Mouse (Mus musculus) colon, adult 2 months (tissue): ENCODE results near the gene Macrod1. TPM values are rescaled to one million over a fixed set of nuclear protein-coding genes. Genes with fewer than 3 reads are reported as not detected.

ENCODE experiments used
- polyA plus RNA-seq: library from polyadenylated mRNA; depleted of rRNA; stranded (reverse); fragments of >200 nt; gene quantifications from 2 replicates; pipeline ENCODE4 v1.2.3, GENCODE M21; 2012; rRNA removed

Gene Macrod1
- 61.6 and 63.0 TPM in 2 replicates for polyA plus RNA-seq

DNA sequence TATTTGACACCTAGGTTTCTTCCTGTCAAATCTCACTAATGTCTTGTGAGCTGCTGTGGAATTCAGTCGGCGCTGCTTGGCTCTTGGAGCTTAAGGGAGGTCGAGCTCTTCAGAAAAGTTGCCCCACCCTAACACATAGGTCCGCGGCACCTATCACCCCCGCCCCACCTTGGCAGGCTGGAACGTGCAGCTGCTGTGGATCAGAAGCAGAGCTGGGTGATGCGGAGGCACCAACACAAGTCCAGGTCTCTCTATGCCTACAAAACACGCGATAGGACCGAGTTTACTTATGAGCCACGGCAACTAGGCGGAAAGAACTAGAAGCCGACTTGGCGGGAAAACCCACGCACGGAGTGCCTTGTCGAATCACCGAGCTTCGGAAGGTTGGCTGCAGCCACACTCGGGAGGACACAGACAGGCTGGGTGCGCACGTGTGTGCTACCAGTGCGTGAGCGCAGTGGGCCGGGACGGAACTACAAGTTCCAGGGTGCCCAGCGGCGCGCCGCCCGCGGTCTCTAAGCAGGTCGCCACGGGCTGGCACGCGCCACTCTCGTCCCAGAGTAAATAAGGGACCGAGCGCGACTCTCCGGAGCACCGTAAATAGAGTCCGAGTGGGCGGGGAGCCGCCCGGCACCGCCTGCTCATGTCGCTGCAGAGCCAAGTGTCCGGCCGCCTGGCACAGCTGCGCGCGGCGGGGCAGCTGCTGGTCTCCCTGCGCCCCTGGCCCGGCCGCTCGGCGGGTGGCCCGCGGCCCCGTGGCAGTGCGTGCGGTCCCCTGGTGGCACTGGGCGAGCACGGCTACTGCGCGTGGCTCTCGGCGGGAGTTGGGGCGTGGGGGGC is at the start of gene Macrod1:
Gene Macrod1 (plus strand): TSS at position 563 of the 840 bp plus-strand sequence.

DNA sequence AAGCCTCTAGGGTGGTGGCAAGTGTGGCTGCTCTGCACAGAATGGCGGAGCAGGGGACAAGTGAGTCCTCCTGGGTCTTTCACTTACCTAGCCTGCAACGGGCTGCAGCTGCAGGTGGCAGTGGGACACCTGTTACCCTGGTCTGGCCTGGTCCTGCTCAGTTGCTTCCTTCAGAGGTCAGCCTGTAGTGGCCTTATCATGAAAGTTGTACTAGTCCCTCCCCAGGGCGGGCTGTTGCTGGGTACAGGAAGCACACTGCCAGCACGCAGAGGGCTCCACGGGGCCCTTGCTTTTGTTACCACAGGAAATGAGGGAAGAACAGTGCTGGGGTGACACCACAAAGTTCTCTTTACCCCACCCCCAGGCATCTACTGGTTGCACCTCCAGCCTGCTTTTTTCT is 37.4 kb upstream of the Macrod1 start, which contains the start of gene Fermt3:
Gene Fermt3 (minus strand): TSS at position 279 of the 400 bp plus-strand sequence.

DNA sequence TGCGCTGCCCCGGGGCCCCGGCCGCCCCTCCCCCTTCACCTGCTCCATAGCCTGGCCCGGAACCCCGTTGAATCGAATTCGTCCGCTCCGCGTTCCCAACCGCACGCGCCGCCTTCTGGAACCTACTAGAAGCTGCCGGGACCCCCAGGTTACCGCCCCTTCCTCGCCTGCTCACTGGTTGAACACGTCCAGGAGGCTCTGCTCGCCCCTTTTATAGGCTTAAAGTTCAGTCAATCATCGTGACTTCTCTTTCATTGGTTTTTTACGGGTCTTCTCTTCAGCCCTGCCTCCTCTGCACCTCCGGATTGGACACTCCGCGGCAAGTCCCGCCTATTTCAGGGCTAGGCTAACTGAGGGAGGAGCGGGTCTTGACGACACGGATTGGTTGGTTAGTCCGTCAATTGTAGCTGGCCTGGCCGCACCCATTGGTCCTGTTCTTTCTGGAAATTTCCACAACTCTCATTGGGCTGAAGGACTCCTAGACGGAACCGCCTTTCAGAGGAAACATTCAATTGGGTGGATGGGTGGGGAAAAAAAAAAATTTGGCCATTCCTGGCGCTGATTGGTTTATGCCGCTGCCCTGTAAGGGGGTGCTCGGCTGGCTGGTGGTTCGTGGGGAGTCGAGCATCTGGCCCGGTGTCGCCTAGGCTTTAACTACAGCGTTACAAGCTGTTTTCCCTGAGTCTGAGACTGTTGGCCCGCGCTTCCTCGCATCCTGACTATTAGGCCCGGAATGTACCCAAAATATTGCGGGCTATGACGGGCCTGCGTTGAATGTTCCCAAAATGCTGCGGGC is 16.6 kb upstream of the Macrod1 start, which contains the start of gene Stip1:
Gene Stip1 (minus strand): TSS at position 127 of the 796 bp plus-strand sequence.

DNA sequence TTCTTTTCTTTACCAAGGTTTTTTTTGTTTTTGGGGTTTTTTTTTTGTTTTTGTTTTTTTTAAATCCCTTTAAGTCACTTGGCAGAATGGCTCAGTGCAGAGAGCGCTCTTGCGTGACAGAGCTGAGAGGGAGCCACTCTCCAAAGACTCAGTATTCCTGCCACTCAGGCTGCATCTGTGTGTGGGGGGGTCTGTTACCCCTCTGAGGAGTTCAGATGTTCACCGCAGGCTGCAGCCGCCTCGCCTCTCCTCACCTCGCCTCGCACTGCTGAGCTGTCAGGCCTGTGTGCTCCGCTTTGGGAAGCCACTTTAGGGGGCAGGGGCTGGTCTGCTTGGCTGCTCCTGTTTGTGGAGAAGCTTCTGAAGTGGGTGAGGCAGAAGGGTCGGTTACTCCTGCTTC is 48.9 kb downstream of the Macrod1 start, which contains the start of gene Flrt1:
Gene Flrt1 (minus strand): TSS at position 186 of the 400 bp plus-strand sequence.

DNA sequence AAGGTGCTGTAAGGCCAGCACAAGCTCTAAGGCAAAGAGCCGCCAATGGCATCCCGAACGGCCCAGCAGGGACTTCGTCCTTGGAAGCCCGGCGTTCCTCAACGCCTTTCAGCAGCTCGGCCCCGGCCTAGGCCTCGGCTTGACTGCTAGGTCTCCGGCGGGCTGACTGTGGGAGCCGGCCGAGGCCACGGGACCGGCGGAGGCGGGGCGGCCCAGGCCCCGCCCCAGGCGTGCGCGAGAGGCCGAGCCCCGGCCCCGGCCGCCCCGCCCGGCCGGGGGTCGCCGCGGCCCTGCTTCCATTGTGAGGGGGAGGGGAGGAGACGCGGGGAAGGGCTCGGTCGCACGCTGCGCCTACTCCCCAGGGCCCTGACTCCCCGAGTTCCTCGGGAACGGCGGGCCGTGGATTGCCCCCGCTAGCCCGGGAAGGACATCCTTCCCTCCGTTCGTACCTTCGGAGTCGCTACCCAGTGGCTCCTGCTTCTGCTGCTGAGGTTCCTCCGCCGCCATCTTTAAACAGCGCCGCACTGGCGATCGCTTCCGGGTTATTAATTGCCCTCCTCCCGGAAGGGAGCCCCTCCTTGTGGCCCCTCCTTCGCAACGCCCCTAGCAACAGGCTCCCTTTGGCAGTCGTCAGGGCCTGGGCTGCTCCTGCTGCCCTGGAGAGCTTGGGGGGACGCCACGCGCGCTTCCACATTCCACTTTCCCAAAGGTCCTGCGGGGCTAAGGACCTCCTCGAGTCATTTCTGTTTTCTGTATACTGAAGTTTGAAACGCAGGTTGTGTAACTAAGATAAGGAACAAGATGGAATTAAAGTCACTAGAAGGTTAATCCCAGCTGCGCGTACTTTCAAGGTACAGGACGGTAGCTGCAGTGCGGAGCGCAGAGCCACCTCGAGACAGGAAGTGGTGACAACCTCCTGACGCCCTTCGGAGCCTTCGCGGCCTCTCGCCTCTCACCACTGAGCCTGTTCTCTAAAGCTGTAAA is 149.4 kb downstream of the Macrod1 start, which contains the start of gene Otub1:
Gene Otub1 (minus strand): TSS at position 564 of the 984 bp plus-strand sequence.

DNA sequence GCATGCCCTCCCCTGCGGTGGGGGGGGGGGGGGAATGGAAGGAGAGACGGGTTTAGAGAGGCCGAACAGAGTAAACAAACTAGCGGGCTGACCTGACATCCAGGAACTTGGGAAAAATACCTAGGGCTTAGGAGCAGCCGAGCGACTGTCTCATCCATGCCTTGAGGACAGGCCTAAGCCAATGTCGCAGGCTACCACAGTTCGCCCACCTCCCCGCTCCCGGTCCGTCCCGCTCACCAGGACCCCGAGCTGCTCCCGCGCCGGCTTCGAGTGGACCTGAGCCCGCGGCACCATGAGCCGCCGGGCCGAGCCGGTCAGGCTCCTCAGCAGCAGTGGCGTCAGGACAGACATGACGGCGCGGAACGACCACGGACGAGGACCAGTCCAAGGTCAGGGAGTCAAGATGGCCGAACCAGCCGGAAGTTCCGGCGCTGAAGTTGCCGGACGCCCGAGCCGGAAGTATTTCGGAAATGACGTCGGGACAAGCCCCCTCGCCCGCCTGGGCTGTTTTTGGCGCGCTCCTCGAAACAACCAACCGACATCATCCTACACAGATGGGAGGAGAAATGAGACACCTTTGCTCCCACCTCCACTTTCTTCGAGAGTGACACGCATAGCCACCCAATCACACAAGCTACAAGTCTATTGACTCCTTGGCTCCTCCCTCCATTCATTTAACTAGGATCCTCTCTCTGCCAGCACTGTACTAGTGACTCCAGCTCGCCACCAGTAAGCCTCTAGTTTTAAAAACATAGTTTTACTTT is 160.7 kb downstream of the Macrod1 start, which contains the start of gene Cox8a:
Gene Cox8a (minus strand): TSS at position 455 of the 764 bp plus-strand sequence.

DNA sequence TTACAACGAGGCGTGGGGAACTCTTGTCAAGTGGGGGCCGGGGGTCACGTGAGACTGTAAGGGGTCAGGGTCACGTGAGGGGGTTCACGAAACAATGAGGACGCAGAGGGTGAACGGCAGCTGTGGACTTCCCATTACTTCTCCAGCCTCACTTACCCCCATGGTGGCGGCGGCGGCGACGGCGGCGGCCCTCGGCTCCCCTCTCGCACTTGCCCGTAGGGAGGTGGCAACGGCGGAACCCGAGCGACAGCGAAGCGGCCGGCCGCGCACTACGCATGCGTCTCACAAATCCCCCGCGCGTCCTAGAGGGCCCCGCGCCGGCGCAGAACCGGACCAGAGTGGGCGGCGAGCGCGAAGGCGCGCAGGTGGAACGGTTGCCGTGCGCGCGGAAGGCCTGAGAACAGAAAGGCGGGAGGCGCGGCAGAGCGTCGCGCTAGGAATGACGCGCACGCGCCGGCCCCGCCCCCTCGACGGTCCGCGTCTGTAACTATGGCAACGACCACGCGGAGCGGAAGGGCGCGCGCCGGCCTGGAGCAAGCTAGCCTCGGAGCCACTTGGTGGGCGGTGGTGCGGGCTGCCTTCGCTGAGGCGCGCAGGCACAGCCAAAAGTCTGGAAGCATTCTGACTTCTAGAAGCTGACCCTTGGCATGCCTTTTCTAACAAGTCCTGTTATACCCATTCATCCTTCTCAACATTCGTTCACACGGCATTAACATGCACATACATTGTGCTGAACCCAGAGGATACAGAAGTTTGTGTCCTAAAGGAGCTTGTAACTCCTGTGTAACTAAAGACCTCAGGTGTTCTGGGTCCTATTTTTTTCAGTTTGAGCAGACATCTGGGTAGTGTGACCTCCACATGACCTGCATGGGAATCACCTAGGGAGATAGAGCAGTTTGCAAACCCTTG is 184.4 kb downstream of the Macrod1 start, which contains the start of gene Naa40:
Gene Naa40 (minus strand): TSS at position 402 of the 909 bp plus-strand sequence.

Other genes starting within 250 kb of the Macrod1 start
- 39.1 and 51.7 TPM in 2 replicates for gene Rps6ka4, start 216.2 kb upstream of the Macrod1 start, polyA plus RNA-seq
- 10.2 and 12.4 TPM in 2 replicates for gene Ccdc88b, start 198.6 kb upstream of the Macrod1 start, polyA plus RNA-seq
- gene Trmt112, start 147.1 kb upstream of the Macrod1 start, polyA plus RNA-seq = 75.3 and 86.1 TPM in 2 replicates
- gene Prdx5, start 146.7 kb upstream of the Macrod1 start, polyA plus RNA-seq = 163 and 170 TPM in 2 replicates
- gene Esrra, start 135.0 kb upstream of the Macrod1 start, polyA plus RNA-seq = 242 and 258 TPM in 2 replicates
- gene Catsperz, start 131.4 kb upstream of the Macrod1 start, polyA plus RNA-seq = 0.42 TPM in 1 of 2 replicates, not detected in the other
- 0.08 TPM in 1 of 2 replicates, not detected in the other for gene Kcnk4, start 122.3 kb upstream of the Macrod1 start, polyA plus RNA-seq
- 119 and 145 TPM in 2 replicates for gene Bad, start 114.9 kb upstream of the Macrod1 start, polyA plus RNA-seq
- 103 and 166 TPM in 2 replicates for gene Gpr137, start 114.3 kb upstream of the Macrod1 start, polyA plus RNA-seq
- gene Ppp1r14b, start 81.8 kb upstream of the Macrod1 start, polyA plus RNA-seq = 159 and 169 TPM in 2 replicates
- gene Plcb3, start 80.3 kb upstream of the Macrod1 start, polyA plus RNA-seq = 335 and 360 TPM in 2 replicates
- gene Fkbp2, start 76.3 kb upstream of the Macrod1 start, polyA plus RNA-seq = 58.5 and 60.7 TPM in 2 replicates
- 40.7 and 51.0 TPM in 2 replicates for gene Vegfb, start 69.2 kb upstream of the Macrod1 start, polyA plus RNA-seq
- gene Dnajc4, start 64.2 kb upstream of the Macrod1 start, polyA plus RNA-seq = 61.9 and 65.0 TPM in 2 replicates
- 90.8 and 103 TPM in 2 replicates for gene Nudt22, start 60.7 kb upstream of the Macrod1 start, polyA plus RNA-seq
- gene Trpt1, start 60.7 kb upstream of the Macrod1 start, polyA plus RNA-seq = 18.5 and 19.6 TPM in 2 replicates
- gene Fermt3, start 37.3 kb upstream of the Macrod1 start, polyA plus RNA-seq = 14.6 and 15.7 TPM in 2 replicates
- 24.6 and 30.5 TPM in 2 replicates for gene Stip1, start 16.8 kb upstream of the Macrod1 start, polyA plus RNA-seq
- gene Flrt1, start 48.9 kb downstream of the Macrod1 start, polyA plus RNA-seq = 0.71 and 0.73 TPM in 2 replicates
- 108 and 134 TPM in 2 replicates for gene Otub1, start 149.5 kb downstream of the Macrod1 start, polyA plus RNA-seq
- 3,278 and 6,426 TPM in 2 replicates for gene Cox8a, start 160.8 kb downstream of the Macrod1 start, polyA plus RNA-seq
- 18.1 and 20.9 TPM in 2 replicates for gene Naa40, start 184.4 kb downstream of the Macrod1 start, polyA plus RNA-seq
- gene Rcor2, start 210.5 kb downstream of the Macrod1 start, polyA plus RNA-seq = 2.2 and 2.6 TPM in 2 replicates